Mouse (Mus musculus): ENCODE measurements around the gene Atp2c1. TPM values are rescaled to one million over a fixed set of nuclear protein-coding genes. Genes with fewer than 3 reads are reported as not detected.

The Atp2c1 gene
- polyA plus RNA-seq, 1 experiment from 2014 or later, result 33.2 TPM

- DNase-seq (ENCODE audit: low spot score) (no peak), ATAC-seq (ENCODE audit: low FRiP score, low TSS enrichment) (no peak)
- Histone ChIP-seq H3K27ac (replicated peaks) (no peak overlapping the region), H3K4me2 (replicated peaks; ENCODE audit: low read depth) (no peak overlapping the region), H3K27me3 (ENCODE audit: control insufficient read depth, insufficient read depth, low read length) (no peaks in the 10 kb centered on the region), H3K4me3 (ENCODE audit: low read depth, low read length) (no peak overlapping the region), H3K4me1 (replicated peaks; ENCODE audit: control insufficient read depth, insufficient read depth) (no peaks in the 10 kb centered on the region), H3K36me3 (ENCODE audit: control insufficient read depth, insufficient read depth, low read length) (no peaks in the 10 kb centered on the region), H3K9me3 (ENCODE audit: control insufficient read depth, low read length) (no peaks in the 10 kb centered on the region), H3K9ac (ENCODE audit: low read length) (no peak overlapping the region)
- no peak for TF ChIP-seq CTCF (IDR thresholded peaks at IDR 0.05; ENCODE audit: low read depth)
- no peak for TF ChIP-seq EP300 (optimal IDR thresholded peaks at IDR 0.05)
- WGBS, result 68% methylated on average over 6 of the region's 6 CpGs
These were observed 22.0 kb upstream of the Atp2c1 start for GRCm38 (mm10) chr9:105549096-105549495.

GRCm38 (mm10) chr9:105544013-105544750 is 17.1 kb upstream of the Atp2c1 start:
- TF ChIP-seq EP300 (optimal IDR thresholded peaks at IDR 0.05) (no peak), CTCF (IDR thresholded peaks at IDR 0.05; ENCODE audit: low read depth) (no peak)
- Histone ChIP-seq H3K4me3 (ENCODE audit: low read depth, low read length) (no peak overlapping the region), H3K36me3 (ENCODE audit: control insufficient read depth, insufficient read depth, low read length) (no peaks in the 10 kb centered on the region), H3K9me3 (ENCODE audit: control insufficient read depth, low read length) (no peaks in the 10 kb centered on the region), H3K27ac (replicated peaks) (no peak overlapping the region), H3K27me3 (ENCODE audit: control insufficient read depth, insufficient read depth, low read length) (no peaks in the 10 kb centered on the region), H3K9ac (ENCODE audit: low read length) (no peak overlapping the region), H3K4me1 (replicated peaks; ENCODE audit: control insufficient read depth, insufficient read depth) (no peaks in the 10 kb centered on the region), H3K4me2 (replicated peaks; ENCODE audit: low read depth) (no peak overlapping the region)
- no peak for ATAC-seq (ENCODE audit: low FRiP score, low TSS enrichment)
- no peak for DNase-seq (ENCODE audit: low spot score)
- WGBS, result 59% methylated on average over 8 of the region's 8 CpGs

DNA sequence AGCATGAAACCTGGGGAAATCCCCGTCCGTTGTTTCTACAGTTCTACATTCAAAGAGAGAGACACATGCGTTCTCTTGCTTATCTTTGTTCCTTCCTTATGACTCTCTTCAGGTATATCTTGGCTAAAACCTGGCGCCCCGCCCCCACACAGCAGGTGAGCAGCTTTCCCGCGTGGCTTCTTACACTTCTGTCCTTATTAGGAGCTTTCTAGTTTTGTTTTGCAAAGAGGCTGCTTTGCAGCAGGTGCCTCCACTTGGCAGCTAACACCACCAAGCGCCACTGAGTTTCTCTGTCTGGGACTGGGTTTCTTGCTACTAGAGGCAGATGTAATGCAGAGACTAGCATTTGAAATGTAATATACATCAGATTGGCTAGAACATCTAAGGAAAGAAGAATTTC is 10.4 kb upstream of the Atp2c1 start:
- no peaks in the 10 kb centered on the region for H3K27me3 ChIP-seq (ENCODE audit: control insufficient read depth, insufficient read depth, low read length)
- H3K36me3 ChIP-seq (ENCODE audit: control insufficient read depth, insufficient read depth, low read length), result no peaks in the 10 kb centered on the region
- ATAC-seq (ENCODE audit: low FRiP score, low TSS enrichment), result no peak
- no peak for TF ChIP-seq EP300 (optimal IDR thresholded peaks at IDR 0.05)
- TF ChIP-seq CTCF (IDR thresholded peaks at IDR 0.05; ENCODE audit: low read depth), result no peak
- DNase-seq (ENCODE audit: low spot score), result no peak
- H3K4me2 ChIP-seq (replicated peaks; ENCODE audit: low read depth), result no peak overlapping the region
- peak overlapping the region; percentile 59 for H3K27ac ChIP-seq (replicated peaks)
- 30% methylated on average over 8 of the region's 8 CpGs for WGBS
- H3K9me3 ChIP-seq (ENCODE audit: control insufficient read depth, low read length), result no peaks in the 10 kb centered on the region
- no peaks in the 10 kb centered on the region; the same call in 1 of the 2 replicates for H3K4me1 ChIP-seq (replicated peaks; ENCODE audit: control insufficient read depth, insufficient read depth)
- H3K4me3 ChIP-seq (ENCODE audit: low read depth, low read length), result no peak overlapping the region
- H3K9ac ChIP-seq (ENCODE audit: low read length), result no peak overlapping the region

- 54% methylated on average over 10 of the region's 10 CpGs for WGBS
- H3K27me3 ChIP-seq (ENCODE audit: control insufficient read depth, insufficient read depth, low read length), result no peaks in the 10 kb centered on the region
- H3K9ac ChIP-seq (ENCODE audit: low read length), result no peak overlapping the region
- no peaks in the 10 kb centered on the region for H3K9me3 ChIP-seq (ENCODE audit: control insufficient read depth, low read length)
- H3K4me2 ChIP-seq (replicated peaks; ENCODE audit: low read depth), result no peak overlapping the region
- peak overlapping the region; percentile 59 for H3K27ac ChIP-seq (replicated peaks)
- ATAC-seq (ENCODE audit: low FRiP score, low TSS enrichment) (no peak), DNase-seq (ENCODE audit: low spot score) (no peak)
- no peak for TF ChIP-seq CTCF (IDR thresholded peaks at IDR 0.05; ENCODE audit: low read depth)
- TF ChIP-seq EP300 (optimal IDR thresholded peaks at IDR 0.05), result no peak
- no peaks in the 10 kb centered on the region; the same call in 1 of the 2 replicates for H3K4me1 ChIP-seq (replicated peaks; ENCODE audit: control insufficient read depth, insufficient read depth)
- no peaks in the 10 kb centered on the region for H3K36me3 ChIP-seq (ENCODE audit: control insufficient read depth, insufficient read depth, low read length)
- H3K4me3 ChIP-seq (ENCODE audit: low read depth, low read length), result no peak overlapping the region
These were observed 9.8 kb upstream of the Atp2c1 start for GRCm38 (mm10) chr9:105536877-105537276.

- no peaks in the 10 kb centered on the region for H3K27me3 ChIP-seq (ENCODE audit: control insufficient read depth, insufficient read depth, low read length)
- H3K9me3 ChIP-seq (ENCODE audit: control insufficient read depth, low read length), result no peaks in the 10 kb centered on the region
- no peak for ATAC-seq (ENCODE audit: low FRiP score, low TSS enrichment)
- H3K36me3 ChIP-seq (ENCODE audit: control insufficient read depth, insufficient read depth, low read length), result no peaks in the 10 kb centered on the region
- WGBS, result 42% methylated on average over 4 of the region's 4 CpGs
- no peak overlapping the region for H3K4me2 ChIP-seq (replicated peaks; ENCODE audit: low read depth)
- no peak for DNase-seq (ENCODE audit: low spot score)
- H3K4me3 ChIP-seq (ENCODE audit: low read depth, low read length), result no peak overlapping the region
- no peak overlapping the region for H3K27ac ChIP-seq (replicated peaks)
- TF ChIP-seq EP300 (optimal IDR thresholded peaks at IDR 0.05) (no peak), CTCF (IDR thresholded peaks at IDR 0.05; ENCODE audit: low read depth) (no peak)
- H3K4me1 ChIP-seq (replicated peaks; ENCODE audit: control insufficient read depth, insufficient read depth), result 0 out of 2 replicates have a peak, but pooled peaks cover 2% of the 10 kb centered on the region
- H3K9ac ChIP-seq (ENCODE audit: low read length), result no peak overlapping the region
These were observed 1.8 kb downstream of the Atp2c1 start for GRCm38 (mm10) chr9:105525355-105525754.

DNA sequence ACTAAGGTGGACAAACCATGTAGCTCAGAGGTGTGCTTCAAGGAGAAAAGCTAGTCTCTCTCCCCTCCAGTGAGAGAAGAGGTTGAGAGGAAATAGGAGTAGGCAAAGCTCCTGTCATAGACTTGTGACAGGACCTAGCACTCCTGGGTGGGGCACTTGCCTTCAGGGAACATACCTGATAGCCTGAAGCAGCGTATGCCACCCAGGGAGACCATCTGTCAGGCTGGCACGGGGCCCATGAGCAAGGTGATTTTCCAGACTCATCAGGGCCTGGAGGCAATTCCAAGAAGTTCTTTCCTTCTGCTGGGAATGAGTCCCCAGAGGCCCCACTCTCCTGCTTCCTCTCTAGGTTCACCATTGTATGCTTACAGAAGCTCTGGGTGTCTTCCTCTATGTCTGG is 4.1 kb downstream of the Atp2c1 start:
- Histone ChIP-seq H3K4me1 (replicated peaks; ENCODE audit: control insufficient read depth, insufficient read depth) (0 out of 2 replicates have a peak, but pooled peaks cover 2% of the 10 kb centered on the region), H3K27me3 (ENCODE audit: control insufficient read depth, insufficient read depth, low read length) (no peaks in the 10 kb centered on the region), H3K4me2 (replicated peaks; ENCODE audit: low read depth) (no peak overlapping the region), H3K36me3 (ENCODE audit: control insufficient read depth, insufficient read depth, low read length) (no peaks in the 10 kb centered on the region), H3K4me3 (ENCODE audit: low read depth, low read length) (no peak overlapping the region), H3K27ac (replicated peaks) (0 out of 2 replicates have a peak overlapping the region, but pooled peaks have one; percentile 53), H3K9ac (ENCODE audit: low read length) (no peak overlapping the region), H3K9me3 (ENCODE audit: control insufficient read depth, low read length) (no peaks in the 10 kb centered on the region)
- 46% methylated on average over 2 of the region's 2 CpGs for WGBS
- no peak for DNase-seq (ENCODE audit: low spot score)
- ATAC-seq (ENCODE audit: low FRiP score, low TSS enrichment), result no peak
- TF ChIP-seq CTCF (IDR thresholded peaks at IDR 0.05; ENCODE audit: low read depth), result no peak
- no peak for TF ChIP-seq EP300 (optimal IDR thresholded peaks at IDR 0.05)
